Mouse (Mus musculus) c-Kit-positive CD71-positive TER-119-negative erythroid progenitor cells, embryonic 14.5 days (primary cell): ENCODE measurements around the gene Slc26a11.
"Not testable (repeated sequence)": the region's sequence is repeated elsewhere in the genome, so short reads cannot be mapped to it uniquely, and the experiment has no call there.

Experiments used
- DNase-seq: peaks from one replicate; pipeline ENCODE4 v3.0.0-alpha.2; 2013; ENCODE audit warnings: low read depth

The Slc26a11 gene

GRCm38 (mm10) chr11:119362769-119363533, 7.6 kb downstream of the Slc26a11 start:
- no peak for DNase-seq

- DNase-seq = peak; percentile 62
Measured at GRCm38 (mm10) chr11:119363534-119364145, 8.3 kb downstream of the Slc26a11 start.

- no peak for DNase-seq
Measured at GRCm38 (mm10) chr11:119375425-119375824, 20.1 kb downstream of the Slc26a11 start.

- no peak for DNase-seq
Measured at GRCm38 (mm10) chr11:119377326-119377725, 22.0 kb downstream of the Slc26a11 start.

GRCm38 (mm10) chr11:119378551-119378950, 23.2 kb downstream of the Slc26a11 start:
- DNase-seq = no peak

GRCm38 (mm10) chr11:119381631-119382337, 26.4 kb downstream of the Slc26a11 start:
- no peak for DNase-seq

- DNase-seq = no peak
Measured at GRCm38 (mm10) chr11:119382338-119382850, 27.0 kb downstream of the Slc26a11 start.

- no peak for DNase-seq
Measured at GRCm38 (mm10) chr11:119384904-119385303, 29.5 kb downstream of the Slc26a11 start.

GRCm38 (mm10) chr11:119386306-119386705, 30.9 kb downstream of the Slc26a11 start:
- DNase-seq = no peak

GRCm38 (mm10) chr11:119387273-119387672, 31.9 kb downstream of the Slc26a11 start:
- not testable (repeated sequence) for DNase-seq

GRCm38 (mm10) chr11:119389851-119390270, 34.5 kb downstream of the Slc26a11 start:
- no peak for DNase-seq

- DNase-seq = no peak
Measured at GRCm38 (mm10) chr11:119390271-119391231, 35.2 kb downstream of the Slc26a11 start.

- DNase-seq = peak; percentile 42
Measured at GRCm38 (mm10) chr11:119391386-119392000, 36.1 kb downstream of the Slc26a11 start.

- peak; percentile 63 for DNase-seq
Measured at GRCm38 (mm10) chr11:119392001-119392614, 36.8 kb downstream of the Slc26a11 start.

- peak; percentile 72 for DNase-seq
Measured at GRCm38 (mm10) chr11:119392800-119393482, 37.6 kb downstream of the Slc26a11 start, which contains the start of gene Rnf213. Rnf213 (plus strand) TSS chr11:119393100.

- DNase-seq = no peak
Measured at GRCm38 (mm10) chr11:119393483-119393804, 38.1 kb downstream of the Slc26a11 start.

GRCm38 (mm10) chr11:119394210-119394609, 38.9 kb downstream of the Slc26a11 start:
- no peak for DNase-seq

- no peak for DNase-seq
Measured at GRCm38 (mm10) chr11:119395394-119395793, 40.0 kb downstream of the Slc26a11 start.

- DNase-seq = no peak
Measured at GRCm38 (mm10) chr11:119395931-119396330, 40.6 kb downstream of the Slc26a11 start.

GRCm38 (mm10) chr11:119396461-119396860, 41.1 kb downstream of the Slc26a11 start:
- no peak for DNase-seq
